Comparison of ENCODE assay signal across 8 mouse cellular contexts in genomic region chr4:120650208-120650592, GRCm38 (mm10). TPM values are rescaled to one million over a fixed set of nuclear protein-coding genes. Genes with fewer than 3 reads are reported as not detected.
DNase-seq lines count a peak whose midpoint lies in the region; ATAC-seq and TF ChIP-seq lines count a peak whose summit lies in the region.
"Had no signal": no experiment of that assay in that cellular context is flagged by ENCODE, and none has a peak within 500 bp of the region (broad histone marks: within the 10 kb centered on the region; RNA-seq: fewer than 3 reads in every experiment).

No protein-coding gene starts in this region.

- H3K4me1 ChIP-seq in forebrain, embryonic 10.5 days: peaks cover 24% of the 10 kb centered on the region
- H3K4me1 ChIP-seq in intestine, embryonic 15.5 days (replicated peaks): peaks cover 2% of the 10 kb centered on the region; the same call in 1 of the 2 replicates
- H3K4me1 ChIP-seq in neural tube, embryonic 13.5 days (replicated peaks): peaks cover 18% of the 10 kb centered on the region

- ATAC-seq in intestine, embryonic 15.5 days: no peak; the same call in 1 of the 2 replicates
- peak; percentile 13; the same call in 1 of the 2 replicates for ATAC-seq in neural tube, embryonic 13.5 days (ENCODE audit: low read depth)
- ATAC-seq: activated CD4-positive, CD25-positive, alpha-beta regulatory T cell, adult 4 months had no signal

- peak overlapping the region; percentile 58 for H3K4me3 ChIP-seq in left cerebral cortex, adult 2 months
- H3K4me3 ChIP-seq in forebrain, embryonic 10.5 days: peak overlapping the region; percentile 58
- peak overlapping the region; percentile 44 for H3K4me3 ChIP-seq in intestine, embryonic 15.5 days (replicated peaks)
- H3K4me3 ChIP-seq in neural tube, embryonic 13.5 days: peak overlapping the region; percentile 54

- WGBS in forebrain, embryonic 10.5 days: 26% methylated on average over 7 of the region's 7 CpGs
- 21% methylated on average over 7 of the region's 7 CpGs for WGBS in intestine, embryonic 15.5 days
- WGBS in neural tube, embryonic 13.5 days: 21% methylated on average over 7 of the region's 7 CpGs

- H3K27ac ChIP-seq in left cerebral cortex, adult 2 months: peak overlapping the region; percentile 48
- H3K27ac ChIP-seq in forebrain, embryonic 10.5 days: peak overlapping the region; percentile 83; the same call in 1 of the 2 replicates
- no peak overlapping the region for H3K27ac ChIP-seq in intestine, embryonic 15.5 days
- H3K27ac ChIP-seq in neural tube, embryonic 13.5 days (replicated peaks): no peak overlapping the region

- intact Hi-C loops in left cerebral cortex, adult 2 months (cut with DNase I): no loop called here
- intact Hi-C loops in left cerebral cortex, postnatal 4 days (cut with DNase I): no loop called here
- intact Hi-C loops in gastrocnemius, postnatal 14 days (cut with DNase I; ENCODE audit: low total_unique reads): no loop called here

- peaks cover 69% of the 10 kb centered on the region for H3K27me3 ChIP-seq in forebrain, embryonic 10.5 days (ENCODE audit: poor library complexity, severe bottlenecking)
- peaks cover 33% of the 10 kb centered on the region for H3K27me3 ChIP-seq in intestine, embryonic 15.5 days (replicated peaks)
- H3K27me3 ChIP-seq in neural tube, embryonic 13.5 days: peaks cover 40% of the 10 kb centered on the region

- H3K36me3 ChIP-seq in forebrain, embryonic 10.5 days (replicated peaks): no peaks in the 10 kb centered on the region
- H3K36me3 ChIP-seq in intestine, embryonic 15.5 days: no peaks in the 10 kb centered on the region
- H3K36me3 ChIP-seq in neural tube, embryonic 13.5 days: no peaks in the 10 kb centered on the region

- no peak for DNase-seq in left cerebral cortex, adult 2 months (ENCODE audit: extremely low spot score in 1 of 2, low spot score in 2 of 2)
- no peak for DNase-seq in left cerebral cortex, postnatal 4 days
- DNase-seq in forebrain, embryonic 10.5 days (ENCODE audit: extremely low spot score, low spot score): no peak
- DNase-seq in right cerebral cortex, postnatal 25 days: no peak
- no peak for DNase-seq in gastrocnemius, postnatal 14 days

- H3K4me2 ChIP-seq in intestine, embryonic 15.5 days (replicated peaks): peak overlapping the region; percentile 94
- H3K4me2 ChIP-seq in neural tube, embryonic 13.5 days: peak overlapping the region; percentile 95

- TF ChIP-seq CTCF in left cerebral cortex, adult 2 months (IDR thresholded peaks at IDR 0.05): no peak

- H3K9ac ChIP-seq in intestine, embryonic 15.5 days: 0 out of 2 replicates have a peak overlapping the region, but pooled peaks have one; percentile 26
- peak overlapping the region; percentile 78 for H3K9ac ChIP-seq in neural tube, embryonic 13.5 days

- H3K9me3 ChIP-seq in forebrain, embryonic 10.5 days: peaks cover 5% of the 10 kb centered on the region; the same call in 1 of the 2 replicates
- no peaks in the 10 kb centered on the region for H3K9me3 ChIP-seq in intestine, embryonic 15.5 days
- H3K9me3 ChIP-seq in neural tube, embryonic 13.5 days: no peaks in the 10 kb centered on the region

RNA-seq across cellular contexts. Expression of gene Cited4, which starts 16.2 kb away (rescaled TPM):
- 10 to 100 TPM; 17.9 to 20.2 TPM for total RNA-seq in left cerebral cortex, adult 2 months (2021)
- total RNA-seq in left cerebral cortex, postnatal 4 days (2021): 1 to 10 TPM; 2.9 to 3.5 TPM
- 13.8 and 14.3 TPM in 2 replicates for polyA plus RNA-seq in forebrain, embryonic 10.5 days (2016; fragmentation: Nextera tagmentation; extraction: Ambion mirVana)
- 2.4 and 2.8 TPM in 2 replicates for polyA plus RNA-seq in intestine, embryonic 15.5 days (2015; fragmentation: Nextera tagmentation; extraction: Ambion mirVana)
- 0.95 and 1.4 TPM in 2 replicates for polyA plus RNA-seq in neural tube, embryonic 13.5 days (2015; fragmentation: Nextera tagmentation; extraction: Ambion mirVana)
- 10 to 100 TPM; 38.6 to 69.1 TPM for total RNA-seq in gastrocnemius, postnatal 14 days (2021)

Comparison
In these comparisons a context has a peak if more than half of its experiments do, and no peak if none do; other contexts are left out.
1. RNA of gene Cited4, which starts 16.2 kb away (total RNA-seq): 38.6 to 69.1 TPM in gastrocnemius, postnatal 14 days and 17.9 to 20.2 TPM in left cerebral cortex, adult 2 months; 2.9 to 3.5 TPM in left cerebral cortex, postnatal 4 days; every median in the first group is over 4 times any median in the second.
2. H3K27ac ChIP-seq: peak in left cerebral cortex, adult 2 months (single experiment) and forebrain, embryonic 10.5 days (single experiment); none in intestine, embryonic 15.5 days (single experiment) and neural tube, embryonic 13.5 days (single experiment).
3. Peak in every context shown above with its lines, with median percentiles within 50 percentile points of each other: H3K4me3 ChIP-seq.